Mouse (Mus musculus) cerebellum, adult 9-11 months (tissue): ENCODE measurements around the gene Mrpl55.
"Not testable (repeated sequence)": the region's sequence is repeated elsewhere in the genome, so short reads cannot be mapped to it uniquely, and the experiment has no call there.

ENCODE experiments used
- DNase-seq: peaks from one replicate; pipeline ENCODE4 v3.0.0; 2022

Mrpl55 gene

DNA sequence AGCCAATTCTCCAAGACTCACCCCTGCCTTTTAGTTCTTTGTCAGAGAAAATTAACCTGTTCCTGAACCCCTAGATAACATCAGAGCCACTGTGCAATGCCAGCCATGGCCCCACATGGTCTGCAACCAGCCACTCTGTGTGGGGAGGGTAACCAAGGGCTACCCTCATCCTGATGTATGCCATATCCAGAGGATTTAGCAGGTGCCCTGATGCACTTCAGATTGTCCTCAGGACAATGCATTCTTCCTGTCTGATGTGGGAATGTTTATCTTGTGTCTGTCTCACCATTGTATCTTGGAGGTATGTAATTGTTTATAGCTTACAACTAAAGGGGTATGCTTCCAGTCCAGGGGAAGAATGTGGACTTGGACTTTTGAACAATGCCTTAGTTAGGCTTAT is 6.1 kb upstream of the Mrpl55 start:
- DNase-seq, result no peak

DNA sequence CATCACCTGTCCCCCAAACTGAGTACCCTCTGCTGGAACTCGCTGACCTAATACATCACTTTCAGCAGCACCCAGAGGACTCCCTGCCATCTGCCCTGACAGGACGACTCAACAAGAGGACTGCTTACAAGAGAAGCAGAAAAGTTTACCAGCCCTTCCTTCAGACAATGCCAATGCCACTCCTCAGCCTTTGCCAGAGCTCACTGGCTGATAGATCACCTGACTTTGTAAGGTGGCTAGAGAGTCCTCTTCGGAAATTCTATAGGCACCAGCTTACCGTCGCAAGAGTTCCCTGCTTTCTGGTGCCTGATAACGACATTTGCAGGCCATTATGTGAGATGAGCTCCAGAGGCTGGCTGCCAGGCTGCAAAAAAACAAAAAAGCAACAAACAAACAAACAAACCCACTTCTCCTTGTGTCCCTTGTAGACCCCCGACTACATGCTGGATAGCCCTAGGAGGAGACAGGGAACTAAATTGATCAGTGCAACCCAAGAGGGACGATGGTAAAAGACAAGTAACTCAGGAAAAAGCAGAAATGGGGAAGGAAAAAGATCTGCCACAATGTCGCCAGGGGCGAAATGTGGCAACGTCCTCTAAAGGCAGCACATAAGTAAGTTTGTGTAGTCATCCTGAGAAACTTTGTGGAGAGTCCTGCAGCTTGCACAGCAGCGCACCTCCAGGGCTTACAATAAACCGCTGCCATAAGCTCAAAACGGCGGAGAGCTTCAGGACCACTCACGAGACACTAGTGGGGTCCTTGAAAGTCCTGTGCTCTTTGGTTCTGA is 877 bp upstream of the Mrpl55 start:
- no peak for DNase-seq

DNA sequence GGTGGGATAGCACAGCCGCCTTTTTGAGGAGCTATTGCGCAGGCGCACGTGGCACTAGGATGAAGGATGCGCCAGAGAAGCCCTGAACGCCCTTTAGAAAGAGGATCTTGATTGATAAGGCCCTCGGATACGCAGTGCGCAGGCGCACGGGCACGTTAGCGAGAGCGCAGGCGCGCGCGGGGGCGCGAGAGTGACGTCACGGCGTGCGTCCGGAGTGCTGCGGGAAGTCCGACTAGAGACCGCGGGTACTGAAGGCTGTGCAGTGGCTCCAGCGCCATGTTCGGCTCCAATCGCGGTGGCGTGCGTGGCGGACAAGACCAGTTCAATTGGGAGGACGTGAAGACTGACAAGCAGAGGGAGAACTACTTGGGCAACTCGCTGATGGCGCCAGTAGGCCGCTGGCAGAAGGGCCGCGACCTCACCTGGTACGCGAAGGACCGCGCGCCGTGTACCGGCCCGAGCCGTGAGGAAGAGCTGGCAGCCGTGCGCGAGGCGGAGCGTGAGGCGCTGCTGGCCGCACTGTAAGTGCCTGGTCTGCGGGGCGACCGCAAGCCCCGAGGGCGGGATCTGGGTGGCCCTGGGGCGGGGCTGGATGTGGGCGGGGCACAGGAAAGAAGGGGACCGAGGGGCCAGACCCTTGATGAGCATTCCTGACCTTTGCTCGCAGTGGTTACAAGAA is 6.0 kb downstream of the Mrpl55 start, which contains the start of gene 2310033P09Rik:
TSS of gene 2310033P09Rik (plus strand) at position 169 of the 679 bp plus-strand sequence.
- peak; percentile 96 for DNase-seq

DNA sequence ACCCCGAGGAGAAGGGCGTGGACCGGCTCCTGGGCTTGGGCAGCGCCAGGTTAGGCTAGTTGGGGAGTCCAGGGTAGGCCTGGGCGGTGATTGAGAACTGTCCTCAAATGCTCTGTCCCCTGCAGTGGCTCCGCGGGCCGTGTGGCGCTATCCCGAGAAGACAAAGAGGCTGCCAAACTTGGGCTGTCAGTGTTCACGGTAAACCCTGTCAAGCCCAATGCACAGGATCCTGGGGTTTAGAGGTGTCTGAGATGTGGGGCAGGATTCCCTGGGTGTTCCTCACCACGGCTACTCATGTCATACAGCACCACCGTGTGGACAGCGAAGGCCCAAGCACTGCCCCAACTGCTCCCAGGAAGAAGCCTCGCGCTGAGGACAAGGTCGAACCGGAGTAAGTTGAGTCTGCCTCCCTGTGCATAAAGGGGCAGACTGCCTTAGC is 6.7 kb downstream of the Mrpl55 start:
- peak; percentile 78 for DNase-seq

DNA sequence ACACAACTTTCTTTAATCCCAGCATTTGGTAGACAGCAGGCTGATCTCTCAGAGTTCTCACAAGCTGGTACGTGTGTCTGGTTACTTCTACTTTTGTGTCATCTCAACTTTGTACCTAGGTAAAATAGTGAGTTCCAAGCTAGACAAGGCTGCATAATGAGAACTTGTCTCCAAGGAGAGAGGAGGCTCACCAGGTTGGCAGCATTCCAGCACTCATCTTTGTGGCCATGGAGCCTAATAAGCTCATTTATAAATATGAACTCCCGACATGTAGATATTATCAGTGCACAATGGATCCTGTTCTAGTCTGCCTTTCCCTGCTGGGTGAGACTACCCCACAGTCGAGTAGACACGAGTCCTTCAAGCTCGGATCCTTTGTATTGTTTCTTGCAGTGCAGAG is 7.3 kb downstream of the Mrpl55 start:
- DNase-seq, result no peak

DNA sequence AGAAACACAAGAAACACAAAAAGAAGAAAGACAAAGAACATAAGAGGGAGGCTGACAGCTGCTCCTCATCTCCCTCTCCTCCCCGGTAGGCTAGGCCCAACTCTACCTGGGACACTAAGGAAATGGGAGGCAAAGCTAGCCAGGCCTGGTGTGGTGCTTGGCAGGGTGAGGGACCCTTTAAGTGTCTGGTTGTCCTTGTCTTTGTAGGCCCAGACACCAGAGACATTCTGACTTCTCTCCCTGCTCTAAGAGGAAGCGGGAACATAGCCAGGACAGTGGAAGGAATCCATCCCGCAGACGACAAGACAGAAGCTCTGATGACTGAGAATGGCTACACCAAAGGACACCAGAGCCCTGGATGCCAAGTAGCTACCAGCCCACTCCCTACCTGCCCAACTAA is 7.7 kb downstream of the Mrpl55 start:
- no peak for DNase-seq

DNA sequence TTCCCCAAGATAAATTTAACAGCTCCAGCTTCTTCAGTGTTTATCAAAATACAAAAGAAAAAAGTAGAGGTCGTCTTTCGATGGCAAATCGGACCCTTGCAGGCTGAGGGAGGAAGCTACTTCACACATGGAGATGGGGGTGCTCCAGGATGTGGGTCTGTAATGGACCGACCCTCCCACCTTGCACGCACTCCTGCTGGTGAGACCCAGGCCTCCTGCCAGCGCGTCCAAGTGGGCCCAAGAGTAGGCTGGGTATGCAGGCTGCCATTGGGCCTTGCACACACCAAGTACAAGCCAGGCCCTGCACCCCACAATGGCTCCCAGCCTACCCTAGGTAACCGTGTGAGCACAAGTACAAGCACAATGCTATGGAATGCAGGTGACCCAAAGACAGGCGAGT is 9.3 kb downstream of the Mrpl55 start:
- DNase-seq, result not testable (repeated sequence)

DNA sequence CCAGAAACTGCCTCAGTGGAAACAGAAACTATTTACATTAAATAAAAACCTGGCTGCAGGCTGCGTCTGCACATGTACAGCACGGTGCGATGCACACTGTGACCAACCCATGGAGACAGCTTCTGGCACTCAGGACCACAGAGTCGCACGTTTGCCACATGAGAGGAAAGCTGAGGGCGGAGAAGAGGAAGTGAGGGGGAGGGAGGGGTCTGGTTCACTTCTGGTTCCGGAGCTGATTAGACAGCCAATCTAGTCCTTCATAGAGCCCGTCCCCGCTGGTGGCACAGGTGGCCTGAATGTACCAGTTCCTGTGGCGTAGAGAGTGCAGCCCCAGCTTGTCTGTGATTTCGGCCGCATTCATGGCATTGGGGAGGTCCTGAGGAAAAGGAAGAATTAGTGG is 10.0 kb downstream of the Mrpl55 start:
- not testable (repeated sequence) for DNase-seq

DNA sequence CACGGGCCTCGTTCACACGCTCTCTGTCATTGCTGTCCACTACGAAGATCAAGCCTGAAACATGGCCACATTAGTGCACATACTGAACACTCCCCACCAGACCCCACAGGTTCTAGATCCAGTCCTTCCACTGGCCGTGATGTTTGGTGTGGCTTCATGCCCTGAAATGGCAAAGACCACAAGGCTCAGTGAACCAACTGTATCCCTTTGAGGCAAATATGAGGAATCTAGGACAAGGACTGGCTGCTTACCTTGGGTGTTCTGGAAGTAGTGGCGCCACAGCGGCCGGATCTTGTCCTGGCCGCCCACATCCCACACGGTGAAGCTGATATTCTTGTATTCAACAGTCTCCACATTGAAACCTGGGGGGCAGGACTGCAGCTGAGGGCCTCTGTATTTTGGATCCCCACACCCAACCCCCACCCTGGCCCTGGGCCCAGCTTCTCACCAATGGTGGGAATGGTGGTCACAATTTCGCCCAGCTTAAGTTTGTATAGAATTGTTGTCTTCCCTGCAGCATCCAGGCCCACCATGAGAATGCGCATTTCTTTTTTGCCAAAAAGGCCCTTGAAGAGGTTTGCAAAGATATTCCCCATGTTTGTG is 10.7 kb downstream of the Mrpl55 start:
- DNase-seq, result no peak

DNA sequence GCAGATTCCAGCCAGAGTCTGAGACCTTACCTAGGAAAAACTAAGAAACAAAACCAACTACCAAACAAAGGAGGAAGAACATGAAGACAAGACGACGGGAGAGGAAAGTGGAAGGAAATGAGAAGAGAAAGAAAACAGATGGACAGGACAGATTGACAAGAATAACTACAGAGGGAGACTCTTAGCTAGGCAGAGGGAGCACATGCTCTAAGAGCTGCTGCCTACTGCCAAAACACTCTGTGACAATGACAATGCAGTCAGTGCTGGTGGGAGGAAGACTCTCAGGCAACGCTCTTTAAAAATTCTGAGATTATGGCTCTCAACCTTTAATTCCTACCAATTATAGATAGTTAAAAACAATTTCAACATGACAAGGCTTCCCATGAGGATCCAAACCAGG is 14.7 kb downstream of the Mrpl55 start:
- DNase-seq, result no peak

DNA sequence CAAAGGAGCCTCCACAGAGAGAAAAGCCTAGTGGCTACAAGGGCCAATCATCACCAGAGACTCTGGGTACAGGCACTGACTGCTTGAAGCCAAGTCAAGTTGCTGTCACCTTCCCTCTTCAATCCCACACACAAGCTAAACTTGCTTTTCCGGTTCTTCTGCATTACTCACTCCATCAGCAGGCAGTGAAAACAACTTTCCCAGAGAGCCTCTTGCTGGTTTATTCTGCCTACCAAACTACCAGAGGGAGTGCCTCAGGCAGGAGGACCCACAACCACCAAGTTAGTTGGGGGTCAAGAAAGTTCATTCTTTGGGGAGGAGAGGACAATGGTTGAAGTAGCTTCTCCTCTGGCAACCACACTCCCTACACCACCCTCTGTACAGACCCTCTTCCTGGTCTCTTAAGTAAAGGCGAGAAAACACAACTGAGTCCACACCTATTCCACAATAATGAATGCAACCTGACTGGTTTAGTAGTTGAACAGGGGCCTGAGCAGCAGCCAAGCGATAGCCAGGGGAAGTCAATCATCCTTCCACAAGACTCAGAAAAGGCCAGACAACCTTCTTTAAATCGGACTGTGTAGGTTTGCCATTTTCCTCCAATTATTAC is 16.2 kb downstream of the Mrpl55 start:
- no peak for DNase-seq

DNA sequence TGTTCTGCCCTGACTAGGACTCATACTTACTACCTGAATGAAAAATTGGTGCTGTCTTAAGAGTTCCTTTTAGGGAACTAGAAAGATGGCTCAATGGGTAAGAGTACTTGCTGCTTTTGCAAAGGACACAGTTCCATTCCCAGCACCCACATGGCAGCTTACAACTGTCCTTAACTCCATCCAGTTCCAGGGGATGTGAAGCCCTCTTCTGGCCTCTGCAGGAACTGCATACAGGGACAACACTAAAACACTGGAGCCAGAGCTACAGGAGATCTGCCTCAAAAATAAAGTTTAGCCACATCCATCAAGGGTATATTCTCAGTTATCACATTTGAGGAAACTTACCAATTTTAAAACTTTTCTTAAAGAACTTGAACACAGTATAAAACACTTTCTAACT is 16.8 kb downstream of the Mrpl55 start:
- no peak for DNase-seq

DNA sequence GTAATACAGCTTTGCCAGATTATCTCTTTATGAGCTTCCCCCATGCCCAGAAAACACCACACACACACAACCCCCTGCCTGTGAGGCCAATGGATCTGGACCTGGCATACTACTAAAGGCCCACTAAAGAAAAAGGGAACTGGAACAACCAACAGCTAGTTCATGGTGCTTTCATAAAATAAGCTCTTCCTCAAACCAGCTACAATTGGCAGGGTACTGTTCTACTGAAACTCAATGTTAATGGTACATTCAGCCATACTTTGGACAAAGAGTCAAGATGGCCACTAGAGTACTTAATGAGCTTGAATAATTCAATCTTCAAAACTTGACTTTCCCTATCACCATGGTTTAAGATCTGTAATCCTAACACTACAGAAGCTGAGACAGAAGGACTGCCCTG is 19.3 kb downstream of the Mrpl55 start:
- no peak for DNase-seq

DNA sequence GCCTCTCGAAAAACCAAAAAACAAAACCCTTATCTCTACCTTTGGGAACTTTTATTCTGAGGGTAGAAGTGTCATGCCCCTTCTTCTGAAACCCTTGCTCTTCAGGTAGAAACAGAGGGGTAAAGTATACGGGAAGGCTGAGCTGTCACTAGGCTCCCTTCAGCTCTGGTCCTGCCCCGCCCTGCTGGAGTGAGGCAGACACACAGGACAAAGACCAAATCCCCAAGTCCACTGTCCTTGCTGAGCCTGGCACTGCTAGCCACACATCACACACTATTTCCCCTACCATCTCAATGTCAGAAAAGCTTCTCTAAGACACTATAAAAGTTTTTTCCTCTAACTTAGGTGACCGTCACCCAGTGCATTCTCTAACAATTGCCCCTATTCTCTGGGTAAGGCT is 20.0 kb downstream of the Mrpl55 start:
- DNase-seq, result no peak

DNA sequence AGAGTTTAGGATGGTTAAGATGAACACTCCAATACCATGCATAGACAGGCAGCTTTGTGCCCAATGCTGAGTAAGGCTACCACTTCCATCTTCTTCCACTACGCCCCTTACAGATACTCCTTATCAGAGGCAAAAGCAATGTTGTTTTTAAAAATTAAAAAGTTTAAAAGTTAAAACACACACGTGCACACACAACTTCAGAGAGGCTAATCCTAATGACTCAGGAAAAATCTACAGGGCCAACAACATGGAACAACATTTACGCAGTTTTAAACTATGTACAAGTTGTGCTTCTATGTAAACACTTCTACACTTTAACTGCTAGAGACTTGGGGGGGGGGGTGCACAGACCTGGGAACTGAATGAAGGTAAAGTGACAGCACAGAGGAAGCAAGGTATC is 21.7 kb downstream of the Mrpl55 start:
- no peak for DNase-seq

DNA sequence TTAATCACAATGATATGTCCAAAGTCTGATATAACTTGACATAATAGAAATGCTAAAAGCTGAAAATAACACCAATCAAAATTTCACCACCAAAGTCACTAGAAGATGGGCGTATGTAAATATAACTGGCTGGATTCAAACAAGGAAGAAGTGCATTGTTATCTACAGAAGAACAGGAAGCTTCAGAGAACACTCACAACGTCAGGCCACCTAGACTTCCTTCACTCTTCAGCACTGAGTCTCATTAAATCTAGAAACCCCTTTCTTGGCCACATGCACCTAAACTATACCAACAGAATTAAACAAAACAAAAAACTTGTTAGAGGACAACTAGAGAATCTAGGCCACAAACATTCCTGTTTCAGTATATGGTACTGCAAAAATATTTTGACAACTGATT is 22.2 kb downstream of the Mrpl55 start:
- DNase-seq, result no peak

DNA sequence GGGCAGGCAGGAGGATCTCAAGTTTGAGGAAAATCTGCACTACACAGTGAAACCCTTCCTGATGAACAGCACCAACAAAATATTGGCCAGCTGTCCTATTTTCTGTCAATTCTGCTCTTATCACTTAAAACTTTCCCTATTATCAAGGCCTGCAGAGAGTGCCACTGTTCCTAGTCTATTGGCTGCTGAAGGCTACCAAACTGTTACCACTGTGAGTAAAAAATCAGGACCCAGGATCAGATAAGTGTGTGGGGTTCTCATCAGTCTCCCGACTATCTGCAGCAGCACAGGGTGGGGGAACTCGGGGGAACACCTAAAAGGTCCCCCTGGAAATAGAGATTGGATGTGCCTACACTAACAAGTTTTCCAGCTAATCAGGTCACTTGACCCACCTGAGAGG is 22.9 kb downstream of the Mrpl55 start:
- no peak for DNase-seq

DNA sequence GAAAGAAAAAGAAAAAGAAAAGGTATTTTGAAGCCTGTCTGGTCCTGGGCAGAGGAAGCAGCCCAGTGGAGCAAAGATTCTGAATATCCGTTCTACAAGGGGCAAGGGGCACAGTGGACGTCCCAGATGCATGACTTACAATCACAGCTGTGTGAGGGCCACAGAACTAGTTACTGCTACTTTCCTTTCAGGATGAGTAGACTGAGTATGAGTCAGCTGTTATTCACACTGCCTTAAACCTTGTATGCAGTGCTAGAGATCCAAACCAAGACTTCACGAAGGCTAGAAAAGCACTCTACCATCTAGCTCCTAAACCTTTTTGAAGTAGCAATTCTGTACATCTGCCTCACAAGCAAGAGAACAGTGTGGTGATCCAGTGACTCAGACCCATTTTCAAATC is 24.0 kb downstream of the Mrpl55 start:
- DNase-seq, result no peak

DNA sequence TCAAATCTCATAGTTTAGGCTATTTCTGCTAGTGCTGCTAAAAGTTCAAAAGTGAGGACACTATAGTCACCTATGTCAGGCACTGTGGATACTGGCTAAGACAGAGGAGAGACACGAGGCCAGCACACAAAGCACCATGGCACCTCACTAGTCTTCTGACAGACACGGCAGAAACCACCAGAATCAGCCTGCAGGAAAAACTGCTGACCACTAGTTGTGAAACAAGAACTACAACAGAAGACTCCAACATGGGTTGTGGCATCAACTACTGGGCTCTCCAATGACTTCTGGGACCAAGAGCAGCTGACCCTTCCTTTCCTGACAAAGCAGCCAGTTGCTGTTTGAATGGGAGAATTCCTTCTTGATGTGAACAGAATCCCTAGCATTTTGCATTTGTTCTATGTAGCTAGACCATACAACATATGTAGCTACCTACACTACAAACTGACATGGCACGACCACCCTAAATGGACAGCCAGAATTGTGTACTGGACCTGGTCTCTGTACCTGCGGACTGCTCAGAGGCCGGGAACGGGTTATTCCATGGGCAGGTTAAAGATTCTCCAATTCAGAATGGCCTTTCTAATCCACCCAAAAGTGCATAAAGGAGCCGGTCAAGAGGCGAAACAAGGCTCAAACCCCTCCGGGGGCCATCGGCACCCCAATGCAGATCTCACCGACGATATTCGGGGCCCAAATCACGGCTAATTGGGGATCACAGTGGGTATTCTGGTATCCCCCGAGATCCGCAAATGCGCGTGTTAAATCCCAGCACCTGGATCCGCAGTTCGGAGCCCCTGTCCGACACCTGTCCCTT is 24.7 kb downstream of the Mrpl55 start:
- DNase-seq, result no peak

DNA sequence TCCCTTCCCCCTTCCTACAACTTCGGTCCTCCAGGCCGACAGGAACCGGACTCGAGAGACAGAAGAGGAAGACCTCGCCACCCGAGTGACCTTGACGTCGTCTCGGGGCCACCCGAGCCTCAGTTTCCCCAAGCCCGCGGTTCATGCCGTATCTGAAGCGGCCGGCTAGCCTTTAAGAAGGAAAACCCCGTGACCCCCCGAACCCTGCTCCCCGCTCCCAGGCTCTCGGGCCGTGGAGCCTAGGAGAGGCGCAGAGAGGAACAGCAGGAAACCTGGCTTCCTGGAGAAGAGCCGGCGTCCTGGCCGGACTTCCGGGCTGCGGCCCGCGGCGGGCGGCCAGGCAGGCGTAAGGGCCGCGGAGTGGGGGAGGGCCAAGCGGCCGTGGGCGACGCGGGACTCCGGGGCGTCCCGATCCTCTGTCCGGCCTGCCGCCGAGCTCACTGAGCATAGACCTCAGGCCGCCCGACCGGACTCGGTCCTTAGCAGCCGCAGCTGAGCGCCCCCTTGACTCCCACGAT is 25.4 kb downstream of the Mrpl55 start:
- DNase-seq, result no peak

DNA sequence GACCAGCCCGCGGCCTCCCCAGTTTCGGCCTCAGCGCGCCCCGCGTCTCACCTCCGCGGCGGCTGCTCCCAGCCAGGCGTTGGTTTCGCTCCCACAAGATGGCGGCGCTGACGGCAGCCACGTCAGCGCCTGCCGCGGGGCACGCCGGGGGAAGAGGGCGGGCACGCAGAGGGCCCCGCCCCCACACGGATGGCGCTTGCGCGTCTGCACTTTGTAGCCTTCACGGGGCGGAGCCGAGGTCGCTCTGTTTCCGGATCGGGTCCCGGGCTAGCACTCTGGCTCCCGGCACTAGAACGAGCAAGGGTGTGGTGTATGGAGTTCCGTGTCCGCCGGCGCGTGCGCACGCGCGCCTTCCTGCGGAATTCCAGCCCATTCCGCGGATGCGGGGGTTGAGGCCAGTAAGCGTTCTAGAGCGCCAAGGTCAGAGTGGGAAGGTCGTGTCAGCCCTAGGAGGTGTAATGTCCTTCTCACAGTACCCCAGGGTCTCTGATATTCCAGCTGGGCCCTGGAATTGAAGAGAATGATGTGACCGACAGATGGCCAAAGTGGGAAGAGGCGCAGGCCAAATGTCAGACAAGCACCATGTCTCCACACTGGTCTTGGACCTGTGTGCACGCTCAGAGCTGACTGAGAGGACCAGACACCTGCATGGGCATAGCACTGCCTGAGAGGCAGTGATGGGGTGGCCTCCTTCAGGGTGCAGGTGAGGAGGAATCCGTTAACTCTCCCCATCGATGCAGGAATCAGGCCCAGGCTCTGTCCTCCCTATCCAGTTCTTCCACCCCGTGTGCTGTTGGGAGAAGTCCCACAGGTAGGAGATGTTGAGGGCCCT is 26.1 kb downstream of the Mrpl55 start, which contains the start of gene Arf1:
TSS of gene Arf1 (minus strand) at position 149 of the 832 bp plus-strand sequence.
- DNase-seq, result peak; percentile 96
